Mouse (Mus musculus): ENCODE results near the gene Slc47a2.

- no peak for TF ChIP-seq CTCF (IDR thresholded peaks at IDR 0.05)
- no peak for TF ChIP-seq EP300 (IDR thresholded peaks at IDR 0.05)
These were observed 689 bp downstream of the Slc47a2 start for GRCm38 (mm10) chr11:61341971-61342370.

All from lung, postnatal 0 days (tissue).